Mouse (Mus musculus) liver, adult 2 months (tissue): ENCODE results near the gene Micu1.

Source experiments
- CTCF ChIP-seq: fragments of 200-500 bp; IDR thresholded peaks from 2 replicates; pipeline ENCODE4 v1.5.1; 2011; ENCODE audit warnings: low read depth, low read length, control low read depth
- POLR2A ChIP-seq: fragments of 200-500 bp; IDR thresholded peaks from 2 replicates; pipeline ENCODE4 v1.6.1; 2011; ENCODE audit warnings: low read length, control low read depth; ENCODE audit not compliant: insufficient read depth; ENCODE audit errors: extremely low read depth

GRCm38 (mm10) chr10:59863620-59864019 is 161.3 kb downstream of the Micu1 start:
- TF ChIP-seq CTCF (no peak), POLR2A (no peak)
